19 mouse cellular contexts compared by ENCODE assay signal in genomic region chr2:164773229-164773988, GRCm38 (mm10). TPM values are rescaled to one million over a fixed set of nuclear protein-coding genes. Genes with fewer than 3 reads are reported as not detected.
DNase-seq lines count a peak whose midpoint lies in the region; ATAC-seq and TF ChIP-seq lines count a peak whose summit lies in the region.
"Had no signal": no experiment of that assay in that cellular context is flagged by ENCODE, and none has a peak within 500 bp of the region (broad histone marks: within the 10 kb centered on the region; RNA-seq: fewer than 3 reads in every experiment).

No protein-coding gene starts in this region.

- H3K27me3 ChIP-seq in limb, embryonic 12.5 days: 0 out of 2 replicates have a peak, but pooled peaks cover 5% of the 10 kb centered on the region
- peaks cover 12% of the 10 kb centered on the region; the same call in 1 of the 2 replicates for H3K27me3 ChIP-seq in limb, embryonic 10.5 days (ENCODE audit: low read depth, poor library complexity, severe bottlenecking)
- no peaks in the 10 kb centered on the region for H3K27me3 ChIP-seq in MEL (ENCODE audit: control insufficient read depth in 1 of 2, insufficient read depth in 2 of 2, low read length in 2 of 2)

- H3K4me1 ChIP-seq in limb, embryonic 12.5 days (replicated peaks): peaks cover 23% of the 10 kb centered on the region
- H3K4me1 ChIP-seq in limb, embryonic 10.5 days: peaks cover 23% of the 10 kb centered on the region
- H3K4me1 ChIP-seq in MEL (ENCODE audit: control insufficient read depth in 1 of 2, insufficient read depth in 2 of 2, low read length in 2 of 2): peaks cover 3 to 29% of the 10 kb centered on the region in 2 experiments; a peak in 3 of 4 replicates

- no peaks in the 10 kb centered on the region for H3K9me3 ChIP-seq in limb, embryonic 12.5 days
- H3K9me3 ChIP-seq in limb, embryonic 10.5 days (replicated peaks): no peaks in the 10 kb centered on the region
- no peaks in the 10 kb centered on the region for H3K9me3 ChIP-seq in MEL (replicated peaks; ENCODE audit: insufficient read depth, low read length)
- H3K9me3 ChIP-seq: forebrain, embryonic 12.5 days; midbrain, embryonic 10.5 days had no signal

- peaks cover 24% of the 10 kb centered on the region for H3K79me2 ChIP-seq in MEL (ENCODE audit: control insufficient read depth, insufficient read depth, low read length, poor library complexity)

- TF ChIP-seq CTCF in MEL (IDR thresholded peaks at IDR 0.05 in 2 of 3, conservative IDR thresholded peaks at IDR 0.05 in 1 of 3; ENCODE audit: control insufficient read depth in 1 of 3, insufficient read depth in 1 of 3, low read depth in 2 of 3, low read length in 3 of 3, poor library complexity in 1 of 3, severe bottlenecking in 1 of 3): no peak

- DNase-seq in limb, embryonic 10.5 days (ENCODE audit: low spot score): no peak
- DNase-seq in MEL (ENCODE audit: low read depth, low spot score): peak; percentile 77
- DNase-seq in frontal cortex, postnatal 36 days (ENCODE audit: low spot score in 2 of 2): no peak
- DNase-seq in embryo, embryonic 11 days: no peak
- DNase-seq: cerebellum, postnatal 10 days; heart, adult 11 months; kidney, adult 2 months; kidney, postnatal 36 days; lung, postnatal 10 days; right cerebral cortex, adult 18-20 months; thymus, adult 18-20 months had no signal

- H3K4me2 ChIP-seq in limb, embryonic 12.5 days: no peak overlapping the region
- H3K4me2 ChIP-seq: forebrain, embryonic 12.5 days had no signal

- peak in 1 of 2 experiments; percentile 64; a peak in 2 of 4 replicates for TF ChIP-seq POLR2A in MEL (IDR thresholded peaks at IDR 0.05; ENCODE audit: control insufficient read depth in 1 of 2, insufficient read depth in 1 of 2, low read depth in 1 of 2, low read length in 2 of 2, poor library complexity in 1 of 2)

- peaks cover 25% of the 10 kb centered on the region for H3K36me3 ChIP-seq in limb, embryonic 12.5 days
- H3K36me3 ChIP-seq in limb, embryonic 10.5 days: peaks cover 35% of the 10 kb centered on the region
- H3K36me3 ChIP-seq in MEL (ENCODE audit: control insufficient read depth in 1 of 2, insufficient read depth in 2 of 2, low read length in 2 of 2): peaks cover 2 to 27% of the 10 kb centered on the region in 2 experiments

- no peak for ATAC-seq in limb, embryonic 12.5 days (ENCODE audit: insufficient number of reproducible peaks, insufficient read depth, low FRiP score, low TSS enrichment, low read depth)
- peak; percentile 4 for ATAC-seq in erythroid progenitor cell, adult 5-6 weeks (replicated peaks; ENCODE audit: low FRiP score, poor library complexity, severe bottlenecking)
- ATAC-seq in megakaryocyte-erythroid progenitor cell, adult 5-6 weeks (replicated peaks; ENCODE audit: low FRiP score, low TSS enrichment, poor library complexity, severe bottlenecking): 0 out of 2 replicates have a peak, but pooled peaks have one; percentile 0
- ATAC-seq: hindbrain, embryonic 16.5 days had no signal

- H3K4me3 ChIP-seq in limb, embryonic 12.5 days (replicated peaks): no peak overlapping the region
- H3K4me3 ChIP-seq in limb, embryonic 10.5 days: no peak overlapping the region
- peak overlapping the region; percentile 31 to 34 for H3K4me3 ChIP-seq in MEL (ENCODE audit: control insufficient read depth in 1 of 2, insufficient read depth in 1 of 2, low read depth in 2 of 2, low read length in 2 of 2)
- H3K4me3 ChIP-seq: forebrain, embryonic 12.5 days; midbrain, embryonic 10.5 days had no signal

- TF ChIP-seq EP300 in MEL (IDR thresholded peaks at IDR 0.05; ENCODE audit: low read depth in 1 of 2, low read length in 2 of 2): no peak

- no peak for TF ChIP-seq RAD21 in MEL (IDR thresholded peaks at IDR 0.05; ENCODE audit: low read depth, low read length)

- no peak overlapping the region for H3K9ac ChIP-seq in limb, embryonic 12.5 days (replicated peaks)
- peak overlapping the region; percentile 59 for H3K9ac ChIP-seq in MEL (ENCODE audit: control insufficient read depth, low read depth, low read length, poor library complexity, severe bottlenecking)
- H3K9ac ChIP-seq: forebrain, embryonic 12.5 days had no signal

- 0 out of 2 replicates have a peak overlapping the region, but pooled peaks have one; percentile 7 for H3K27ac ChIP-seq in limb, embryonic 12.5 days
- no peak overlapping the region for H3K27ac ChIP-seq in limb, embryonic 10.5 days
- peak overlapping the region; percentile 97 for H3K27ac ChIP-seq in MEL (ENCODE audit: control insufficient read depth, low read depth, low read length)
- H3K27ac ChIP-seq: midbrain, embryonic 10.5 days had no signal

- 78% methylated on average over 14 of the region's 14 CpGs for WGBS in limb, embryonic 12.5 days
- WGBS in limb, embryonic 10.5 days: 76% methylated on average over 14 of the region's 14 CpGs

TF ChIP-seq in MEL, 35 proteins besides CTCF, POLR2A, EP300 and RAD21 (continues in another document):
- TF ChIP-seq USF2 (IDR thresholded peaks at IDR 0.05; ENCODE audit: borderline replicate concordance in 1 of 2, insufficient read depth in 1 of 2, low read depth in 1 of 2, low read length in 2 of 2): no peak
- no peak for TF ChIP-seq SIN3A (IDR thresholded peaks at IDR 0.05; ENCODE audit: low read length)
- peak; percentile 19; the same call in 1 of the 2 replicates for TF ChIP-seq MXI1 (IDR thresholded peaks at IDR 0.05; ENCODE audit: low read depth, low read length)
- no peak for TF ChIP-seq MAZ (IDR thresholded peaks at IDR 0.05; ENCODE audit: low read depth, low read length)
- TF ChIP-seq E2F4 (IDR thresholded peaks at IDR 0.05; ENCODE audit: borderline replicate concordance, low read depth, low read length): no peak

RNA-seq across cellular contexts. Expression of gene Ube2c, which starts 3.7 kb away (rescaled TPM):
- 558 and 599 TPM in 2 replicates for polyA plus RNA-seq in limb, embryonic 12.5 days (2016; fragmentation: Nextera tagmentation; extraction: Ambion mirVana)
- polyA plus RNA-seq in limb, embryonic 10.5 days (2016; fragmentation: Nextera tagmentation; extraction: Ambion mirVana): 607 and 617 TPM in 2 replicates
- total RNA-seq in MEL (2012; rRNA removed): 170 and 177 TPM in 2 replicates
- polyA plus RNA-seq in MEL (2012; ENCODE audit: insufficient read depth in 1 of 2, insufficient read length in 2 of 2, low read depth in 1 of 2, low replicate concordance in 2 of 2, missing spikeins in 1 of 2): 100 to 1,000 TPM; 257 to 365 TPM
- 1,168 and 1,264 TPM in 2 replicates for total RNA-seq in erythroid progenitor cell, adult 5-6 weeks (2015; ENCODE audit: low replicate concordance)
- total RNA-seq in erythroid progenitor cell, adult 5-6 weeks (2017; ENCODE audit: low replicate concordance): 649 and 1,020 TPM in 2 replicates
- 194 and 207 TPM in 2 replicates for total RNA-seq in megakaryocyte-erythroid progenitor cell, adult 5-6 weeks (2014; fragmentation: Nextera tagmentation)
- 90.6 and 159 TPM in 2 replicates for total RNA-seq in megakaryocyte-erythroid progenitor cell, adult 5-6 weeks (2017)

RNA-seq across cellular contexts. Expression of gene Tnnc2, which starts 6.4 kb away (rescaled TPM):
- 73.9 and 74.6 TPM in 2 replicates for polyA plus RNA-seq in limb, embryonic 12.5 days (2016; fragmentation: Nextera tagmentation; extraction: Ambion mirVana)
- 0.79 and 1.3 TPM in 2 replicates for polyA plus RNA-seq in limb, embryonic 10.5 days (2016; fragmentation: Nextera tagmentation; extraction: Ambion mirVana)
- total RNA-seq in MEL (2012; rRNA removed): not detected in 2 replicates
- not detected for polyA plus RNA-seq in MEL (2012; ENCODE audit: insufficient read depth in 1 of 2, insufficient read length in 2 of 2, low read depth in 1 of 2, low replicate concordance in 2 of 2, missing spikeins in 1 of 2)
- not detected in 2 replicates for total RNA-seq in erythroid progenitor cell, adult 5-6 weeks (2015; ENCODE audit: low replicate concordance)
- not detected in 2 replicates for total RNA-seq in erythroid progenitor cell, adult 5-6 weeks (2017; ENCODE audit: low replicate concordance)
- not detected in 2 replicates for total RNA-seq in megakaryocyte-erythroid progenitor cell, adult 5-6 weeks (2014; fragmentation: Nextera tagmentation)
- total RNA-seq in megakaryocyte-erythroid progenitor cell, adult 5-6 weeks (2017): not detected in 2 replicates
- total RNA-seq: layer of hippocampus, postnatal 14 days; left cerebral cortex, postnatal 25 days had no signal
- polyA plus RNA-seq: midbrain, embryonic 10.5 days had no signal

RNA-seq across cellular contexts. Expression of gene Snx21, which starts 12.2 kb away (rescaled TPM):
- 19.0 and 19.2 TPM in 2 replicates for polyA plus RNA-seq in limb, embryonic 12.5 days (2016; fragmentation: Nextera tagmentation; extraction: Ambion mirVana)
- 9.0 and 12.2 TPM in 2 replicates for polyA plus RNA-seq in limb, embryonic 10.5 days (2016; fragmentation: Nextera tagmentation; extraction: Ambion mirVana)
- 3.8 and 4.0 TPM in 2 replicates for total RNA-seq in MEL (2012; rRNA removed)
- 1 to 10 TPM in 1 of 2 experiments, not detected in 1; 7.7 TPM for polyA plus RNA-seq in MEL (2012; ENCODE audit: insufficient read depth in 1 of 2, insufficient read length in 2 of 2, low read depth in 1 of 2, low replicate concordance in 2 of 2, missing spikeins in 1 of 2)
- total RNA-seq in erythroid progenitor cell, adult 5-6 weeks (2015; ENCODE audit: low replicate concordance): not detected in 2 replicates
- 0.13 TPM in 1 of 2 replicates, not detected in the other for total RNA-seq in erythroid progenitor cell, adult 5-6 weeks (2017; ENCODE audit: low replicate concordance)
- 0.11 and 7.6 TPM in 2 replicates for total RNA-seq in megakaryocyte-erythroid progenitor cell, adult 5-6 weeks (2014; fragmentation: Nextera tagmentation)
- total RNA-seq in megakaryocyte-erythroid progenitor cell, adult 5-6 weeks (2017): 0.33 TPM in 1 of 2 replicates, not detected in the other

RNA-seq across cellular contexts. Expression of gene Dnttip1, which starts 27.6 kb away (rescaled TPM):
- polyA plus RNA-seq in limb, embryonic 12.5 days (2016; fragmentation: Nextera tagmentation; extraction: Ambion mirVana): 95.9 and 105 TPM in 2 replicates
- polyA plus RNA-seq in limb, embryonic 10.5 days (2016; fragmentation: Nextera tagmentation; extraction: Ambion mirVana): 93.1 and 93.2 TPM in 2 replicates
- 20.6 and 20.9 TPM in 2 replicates for total RNA-seq in MEL (2012; rRNA removed)
- polyA plus RNA-seq in MEL (2012; ENCODE audit: insufficient read depth in 1 of 2, insufficient read length in 2 of 2, low read depth in 1 of 2, low replicate concordance in 2 of 2, missing spikeins in 1 of 2): 10 to 100 TPM in 1 of 2 experiments, not detected in 1; 59.9 TPM
- 64.6 and 69.2 TPM in 2 replicates for total RNA-seq in erythroid progenitor cell, adult 5-6 weeks (2015; ENCODE audit: low replicate concordance)
- total RNA-seq in erythroid progenitor cell, adult 5-6 weeks (2017; ENCODE audit: low replicate concordance): 44.0 and 58.0 TPM in 2 replicates
- 28.7 and 37.2 TPM in 2 replicates for total RNA-seq in megakaryocyte-erythroid progenitor cell, adult 5-6 weeks (2014; fragmentation: Nextera tagmentation)
- 24.5 and 26.2 TPM in 2 replicates for total RNA-seq in megakaryocyte-erythroid progenitor cell, adult 5-6 weeks (2017)

RNA-seq across cellular contexts. Expression of gene Wfdc3, which starts 27.7 kb away (rescaled TPM):
- polyA plus RNA-seq in limb, embryonic 12.5 days (2016; fragmentation: Nextera tagmentation; extraction: Ambion mirVana): 0.61 and 0.91 TPM in 2 replicates
- 0.95 and 0.98 TPM in 2 replicates for polyA plus RNA-seq in limb, embryonic 10.5 days (2016; fragmentation: Nextera tagmentation; extraction: Ambion mirVana)
- 0.20 and 0.31 TPM in 2 replicates for total RNA-seq in MEL (2012; rRNA removed)
- polyA plus RNA-seq in MEL (2012; ENCODE audit: insufficient read depth in 1 of 2, insufficient read length in 2 of 2, low read depth in 1 of 2, low replicate concordance in 2 of 2, missing spikeins in 1 of 2): under 1 TPM in 1 of 2 experiments, not detected in 1; 0.40 TPM
- 4.2 and 6.1 TPM in 2 replicates for total RNA-seq in erythroid progenitor cell, adult 5-6 weeks (2015; ENCODE audit: low replicate concordance)
- 2.3 and 2.8 TPM in 2 replicates for total RNA-seq in erythroid progenitor cell, adult 5-6 weeks (2017; ENCODE audit: low replicate concordance)
- 2.0 TPM in 1 of 2 replicates, not detected in the other for total RNA-seq in megakaryocyte-erythroid progenitor cell, adult 5-6 weeks (2014; fragmentation: Nextera tagmentation)
- total RNA-seq in megakaryocyte-erythroid progenitor cell, adult 5-6 weeks (2017): not detected in 2 replicates

Comparison
In these comparisons a context has a peak if more than half of its experiments do, and no peak if none do; other contexts are left out.
1. H3K4me3 ChIP-seq: peak in MEL (2 of 2); none in limb, embryonic 12.5 days (single experiment) and limb, embryonic 10.5 days (single experiment).